Mouse (Mus musculus): ENCODE results near the gene Rnf5.

- TF ChIP-seq CTCF (IDR thresholded peaks at IDR 0.05; ENCODE audit: borderline replicate concordance, insufficient read depth, low read length): no peak
- TF ChIP-seq POLR2A (IDR thresholded peaks at IDR 0.05; ENCODE audit: low read depth, low read length): no peak
Measured at GRCm38 (mm10) chr17:34564003-34564421, 39.5 kb downstream of the Rnf5 start, which contains the start of gene Notch4.

Data from embryonic fibroblast, embryonic 13.5 days (primary cell).